Mouse (Mus musculus): ENCODE measurements around the gene Csl. TPM values are rescaled to one million over a fixed set of nuclear protein-coding genes. Genes with fewer than 3 reads are reported as not detected.

Csl gene
- polyA plus RNA-seq (2016; fragmentation: Nextera tagmentation; extraction: Ambion mirVana) = 0.13 TPM in 1 of 2 replicates, not detected in the other

GRCm38 (mm10) chr10:99759558-99759957, at the start of gene Csl:
Gene Csl, minus strand, starts transcription at chr10:99759658.
- H3K36me3 ChIP-seq = no peaks in the 10 kb centered on the region
- H3K4me1 ChIP-seq = no peaks in the 10 kb centered on the region
- 95% methylated on average over 9 of the region's 9 CpGs for WGBS
- H3K4me3 ChIP-seq = no peak within 1 kb of the TSS
- no peaks in the 10 kb centered on the region for H3K9me3 ChIP-seq
- H3K27me3 ChIP-seq = no peaks in the 10 kb centered on the region
- H3K27ac ChIP-seq = no peak within 1 kb of the TSS
- H3K9ac ChIP-seq = no peak within 1 kb of the TSS
- H3K4me2 ChIP-seq (replicated peaks) = no peak within 1 kb of the TSS
- ATAC-seq (ENCODE audit: insufficient number of reproducible peaks, insufficient read depth, low FRiP score, low TSS enrichment) = no peak

- Histone ChIP-seq H3K27ac (no peak overlapping the region), H3K36me3 (no peaks in the 10 kb centered on the region), H3K4me1 (no peaks in the 10 kb centered on the region), H3K27me3 (no peaks in the 10 kb centered on the region), H3K9ac (no peak overlapping the region), H3K9me3 (no peaks in the 10 kb centered on the region), H3K4me3 (no peak overlapping the region), H3K4me2 (replicated peaks) (no peak overlapping the region)
- 73% methylated on average over 2 of the region's 2 CpGs for WGBS
- no peak for ATAC-seq (ENCODE audit: insufficient number of reproducible peaks, insufficient read depth, low FRiP score, low TSS enrichment)
Measured at GRCm38 (mm10) chr10:99789418-99789817, 30.0 kb upstream of the Csl start.

GRCm38 (mm10) chr10:99774228-99775120, 15.0 kb upstream of the Csl start:
- Histone ChIP-seq H3K4me1 (no peaks in the 10 kb centered on the region), H3K4me3 (no peak overlapping the region), H3K9me3 (no peaks in the 10 kb centered on the region), H3K4me2 (replicated peaks) (no peak overlapping the region), H3K27me3 (no peaks in the 10 kb centered on the region), H3K36me3 (no peaks in the 10 kb centered on the region), H3K27ac (no peak overlapping the region), H3K9ac (no peak overlapping the region)
- 85% methylated on average over 12 of the region's 12 CpGs for WGBS
- ATAC-seq (ENCODE audit: insufficient number of reproducible peaks, insufficient read depth, low FRiP score, low TSS enrichment) = no peak

- no peak overlapping the region for H3K27ac ChIP-seq
- no peak overlapping the region for H3K9ac ChIP-seq
- ATAC-seq (ENCODE audit: insufficient number of reproducible peaks, insufficient read depth, low FRiP score, low TSS enrichment) = no peak
- H3K9me3 ChIP-seq = no peaks in the 10 kb centered on the region
- H3K36me3 ChIP-seq = no peaks in the 10 kb centered on the region
- 62% methylated on average over 2 of the region's 2 CpGs for WGBS
- H3K4me2 ChIP-seq (replicated peaks) = no peak overlapping the region
- H3K4me1 ChIP-seq = no peaks in the 10 kb centered on the region
- no peaks in the 10 kb centered on the region for H3K27me3 ChIP-seq
- no peak overlapping the region for H3K4me3 ChIP-seq
Measured at GRCm38 (mm10) chr10:99750146-99750545, 9.3 kb downstream of the Csl start.

- WGBS = 73% methylated on average over 2 of the region's 2 CpGs
- no peaks in the 10 kb centered on the region for H3K27me3 ChIP-seq
- no peak overlapping the region for H3K27ac ChIP-seq
- H3K9ac ChIP-seq = no peak overlapping the region
- no peak overlapping the region for H3K4me3 ChIP-seq
- H3K9me3 ChIP-seq = no peaks in the 10 kb centered on the region
- no peaks in the 10 kb centered on the region for H3K36me3 ChIP-seq
- no peaks in the 10 kb centered on the region for H3K4me1 ChIP-seq
- ATAC-seq (ENCODE audit: insufficient number of reproducible peaks, insufficient read depth, low FRiP score, low TSS enrichment) = no peak
- H3K4me2 ChIP-seq (replicated peaks) = no peak overlapping the region
Measured at GRCm38 (mm10) chr10:99748668-99749260, 10.7 kb downstream of the Csl start.

GRCm38 (mm10) chr10:99748009-99748408, 11.4 kb downstream of the Csl start:
- H3K27ac ChIP-seq = no peak overlapping the region
- no peaks in the 10 kb centered on the region for H3K27me3 ChIP-seq
- no peaks in the 10 kb centered on the region for H3K9me3 ChIP-seq
- H3K36me3 ChIP-seq = no peaks in the 10 kb centered on the region
- no peak for ATAC-seq (ENCODE audit: insufficient number of reproducible peaks, insufficient read depth, low FRiP score, low TSS enrichment)
- no peak overlapping the region for H3K4me2 ChIP-seq (replicated peaks)
- WGBS = 54% methylated on average over 2 of the region's 2 CpGs
- no peaks in the 10 kb centered on the region for H3K4me1 ChIP-seq
- no peak overlapping the region for H3K9ac ChIP-seq
- H3K4me3 ChIP-seq = no peak overlapping the region

- H3K36me3 ChIP-seq = no peaks in the 10 kb centered on the region
- no peaks in the 10 kb centered on the region for H3K27me3 ChIP-seq
- H3K9ac ChIP-seq = no peak overlapping the region
- ATAC-seq (ENCODE audit: insufficient number of reproducible peaks, insufficient read depth, low FRiP score, low TSS enrichment) = no peak
- H3K4me2 ChIP-seq (replicated peaks) = no peak overlapping the region
- H3K9me3 ChIP-seq = no peaks in the 10 kb centered on the region
- no peaks in the 10 kb centered on the region for H3K4me1 ChIP-seq
- no peak overlapping the region for H3K4me3 ChIP-seq
- no peak overlapping the region for H3K27ac ChIP-seq
Measured at GRCm38 (mm10) chr10:99741609-99742280, 17.7 kb downstream of the Csl start.

GRCm38 (mm10) chr10:99713129-99713528, 46.3 kb downstream of the Csl start:
- Histone ChIP-seq H3K4me2 (replicated peaks) (no peak overlapping the region), H3K27me3 (no peaks in the 10 kb centered on the region), H3K4me3 (no peak overlapping the region), H3K9ac (no peak overlapping the region), H3K4me1 (no peaks in the 10 kb centered on the region), H3K27ac (no peak overlapping the region), H3K36me3 (no peaks in the 10 kb centered on the region), H3K9me3 (no peaks in the 10 kb centered on the region)
- no peak for ATAC-seq (ENCODE audit: insufficient number of reproducible peaks, insufficient read depth, low FRiP score, low TSS enrichment)
- 78% methylated on average over 2 of the region's 2 CpGs for WGBS

- no peak overlapping the region for H3K4me2 ChIP-seq (replicated peaks)
- no peaks in the 10 kb centered on the region for H3K9me3 ChIP-seq
- WGBS = 84% methylated on average over 1 of the region's 1 CpGs
- no peaks in the 10 kb centered on the region for H3K27me3 ChIP-seq
- H3K4me3 ChIP-seq = no peak overlapping the region
- H3K4me1 ChIP-seq = no peaks in the 10 kb centered on the region
- ATAC-seq (ENCODE audit: insufficient number of reproducible peaks, insufficient read depth, low FRiP score, low TSS enrichment) = no peak
- H3K36me3 ChIP-seq = no peaks in the 10 kb centered on the region
- H3K9ac ChIP-seq = no peak overlapping the region
- H3K27ac ChIP-seq = no peak overlapping the region
Measured at GRCm38 (mm10) chr10:99711567-99711966, 47.9 kb downstream of the Csl start.

All from embryonic facial prominence, embryonic 12.5 days (tissue).